Mouse (Mus musculus): ENCODE measurements at regions not wholly inside any gene's neighbourhood (a gene's known extent, or its start where the extent isn't known, plus 50 kb on each side); places are given as distances from the start of the nearest gene placed in this dataset.
A peak's percentile ranks its signal among the peaks of the same experiment; 100 is the strongest.

- ATAC-seq (ENCODE audit: poor library complexity, severe bottlenecking), result peak; percentile 66
These were observed 109.1 kb upstream of the Peli1 start for GRCm38 (mm10) chr11:20982010-20982409.

GRCm38 (mm10) chr11:20982500-20982899, 108.6 kb upstream of the Peli1 start:
- ATAC-seq (ENCODE audit: poor library complexity, severe bottlenecking), result no peak

GRCm38 (mm10) chr11:20985069-20985759, 105.9 kb upstream of the Peli1 start:
- no peak for ATAC-seq (ENCODE audit: poor library complexity, severe bottlenecking)

GRCm38 (mm10) chr11:20985771-20986170, 105.3 kb upstream of the Peli1 start:
- ATAC-seq (ENCODE audit: poor library complexity, severe bottlenecking), result no peak

GRCm38 (mm10) chr11:20987171-20987815, 103.8 kb upstream of the Peli1 start:
- ATAC-seq (ENCODE audit: poor library complexity, severe bottlenecking), result no peak

GRCm38 (mm10) chr11:20987841-20988251, 103.2 kb upstream of the Peli1 start:
- no peak for ATAC-seq (ENCODE audit: poor library complexity, severe bottlenecking)

- no peak for ATAC-seq (ENCODE audit: poor library complexity, severe bottlenecking)
These were observed 102.2 kb upstream of the Peli1 start for GRCm38 (mm10) chr11:20988871-20989270.

- ATAC-seq (ENCODE audit: poor library complexity, severe bottlenecking), result no peak
These were observed 97.5 kb upstream of the Peli1 start for GRCm38 (mm10) chr11:20993580-20993979.

- ATAC-seq (ENCODE audit: poor library complexity, severe bottlenecking), result no peak
These were observed 89.7 kb upstream of the Peli1 start for GRCm38 (mm10) chr11:21001400-21001799.

GRCm38 (mm10) chr11:21007222-21007621, 83.9 kb upstream of the Peli1 start:
- no peak for ATAC-seq (ENCODE audit: poor library complexity, severe bottlenecking)

- ATAC-seq (ENCODE audit: poor library complexity, severe bottlenecking), result peak; percentile 64
These were observed 81.6 kb upstream of the Peli1 start for GRCm38 (mm10) chr11:21009505-21009904.

GRCm38 (mm10) chr11:21010867-21011266, 80.2 kb upstream of the Peli1 start:
- no peak for ATAC-seq (ENCODE audit: poor library complexity, severe bottlenecking)

GRCm38 (mm10) chr11:21014250-21014649, 76.8 kb upstream of the Peli1 start:
- no peak for ATAC-seq (ENCODE audit: poor library complexity, severe bottlenecking)

- no peak for ATAC-seq (ENCODE audit: poor library complexity, severe bottlenecking)
These were observed 75.6 kb upstream of the Peli1 start for GRCm38 (mm10) chr11:21015536-21015935.

- no peak for ATAC-seq (ENCODE audit: poor library complexity, severe bottlenecking)
These were observed 74.9 kb upstream of the Peli1 start for GRCm38 (mm10) chr11:21016133-21016746.

- no peak for ATAC-seq (ENCODE audit: poor library complexity, severe bottlenecking)
These were observed 74.2 kb upstream of the Peli1 start for GRCm38 (mm10) chr11:21016791-21017329.

- ATAC-seq (ENCODE audit: poor library complexity, severe bottlenecking), result no peak
These were observed 71.3 kb upstream of the Peli1 start for GRCm38 (mm10) chr11:21019829-21020228.

GRCm38 (mm10) chr11:21024111-21024510, 67.0 kb upstream of the Peli1 start:
- ATAC-seq (ENCODE audit: poor library complexity, severe bottlenecking), result peak; percentile 53

GRCm38 (mm10) chr11:21024521-21024920, 66.6 kb upstream of the Peli1 start:
- peak; percentile 97 for ATAC-seq (ENCODE audit: poor library complexity, severe bottlenecking)

- no peak for ATAC-seq (ENCODE audit: poor library complexity, severe bottlenecking)
These were observed 63.8 kb upstream of the Peli1 start for GRCm38 (mm10) chr11:21027299-21027698.

- ATAC-seq (ENCODE audit: poor library complexity, severe bottlenecking), result no peak
These were observed 60.7 kb upstream of the Peli1 start for GRCm38 (mm10) chr11:21030362-21030761.

- ATAC-seq (ENCODE audit: poor library complexity, severe bottlenecking), result peak; percentile 54
These were observed 59.3 kb upstream of the Peli1 start for GRCm38 (mm10) chr11:21031816-21032215.
